Comparison of ENCODE assay signal across 16 mouse cellular contexts in genomic region chr11:85273299-85273698, GRCm38 (mm10). TPM values are rescaled to one million over a fixed set of nuclear protein-coding genes. Genes with fewer than 3 reads are reported as not detected.
DNase-seq lines count a peak whose midpoint lies in the region; ATAC-seq and TF ChIP-seq lines count a peak whose summit lies in the region.
"Had no signal": no experiment of that assay in that cellular context is flagged by ENCODE, and none has a peak within 500 bp of the region (broad histone marks: within the 10 kb centered on the region; RNA-seq: fewer than 3 reads in every experiment).

No protein-coding gene starts in this region.

- H3K27me3 ChIP-seq in liver, adult 2 months (ENCODE audit: control insufficient read depth, insufficient read depth, low read length) = no peaks in the 10 kb centered on the region
- H3K27me3 ChIP-seq in liver, embryonic 11.5 days (replicated peaks; ENCODE audit: control insufficient read depth, insufficient read depth, low read length) = no peaks in the 10 kb centered on the region
- H3K27me3 ChIP-seq: lung, embryonic 15.5 days had no signal

- H3K9me3 ChIP-seq in liver, embryonic 11.5 days (ENCODE audit: control insufficient read depth, low read length) = no peaks in the 10 kb centered on the region
- H3K9me3 ChIP-seq: lung, embryonic 15.5 days had no signal

- ATAC-seq in cerebellum, adult (ENCODE audit: insufficient number of reproducible peaks, low FRiP score, low TSS enrichment) = no peak
- no peak for ATAC-seq in liver, embryonic 11.5 days (replicated peaks; ENCODE audit: low FRiP score)

- TF ChIP-seq POLR2A in liver, adult 2 months (IDR thresholded peaks at IDR 0.05; ENCODE audit: extremely low read depth, insufficient read depth, low read length) = no peak

- no peaks in the 10 kb centered on the region for H3K79me2 ChIP-seq in liver, adult 2 months (ENCODE audit: control insufficient read depth, insufficient read depth, low read length)

- DNase-seq in cerebellum, postnatal 10 days = peak; percentile 10 to 36
- DNase-seq in liver, adult 2 months (ENCODE audit: extremely low read depth, low read depth, low spot score) = no peak
- DNase-seq in liver, embryonic 11.5 days (ENCODE audit: low spot score) = no peak
- peak; percentile 57 for DNase-seq in ES-CJ7 (ENCODE audit: low read depth, low spot score)
- DNase-seq in lung, postnatal 14 days = peak; percentile 15
- no peak for DNase-seq in frontal cortex, postnatal 25 days (ENCODE audit: low spot score in 2 of 2)
- no peak for DNase-seq in urinary bladder, postnatal 25 days (ENCODE audit: low spot score)
- DNase-seq: adrenal gland, adult 8-10 months; cerebellum, adult 9-10 months; gastrocnemius, postnatal 14 days; heart, postnatal 36 days; layer of hippocampus, adult 9-11 months; right cerebral cortex, postnatal 14 days had no signal

- TF ChIP-seq CTCF in liver, adult 2 months (IDR thresholded peaks at IDR 0.05; ENCODE audit: low read depth, low read length) = peak; percentile 36; the same call in 1 of the 2 replicates

- no peaks in the 10 kb centered on the region for H3K36me3 ChIP-seq in liver, adult 2 months (ENCODE audit: control insufficient read depth, insufficient read depth, low read length)
- no peaks in the 10 kb centered on the region for H3K36me3 ChIP-seq in liver, embryonic 11.5 days (ENCODE audit: control insufficient read depth, insufficient read depth, low read length)
- H3K36me3 ChIP-seq: lung, embryonic 15.5 days had no signal

- H3K9ac ChIP-seq in liver, adult 2 months (ENCODE audit: low read depth, low read length) = no peak overlapping the region
- H3K9ac ChIP-seq in liver, embryonic 11.5 days (ENCODE audit: low read depth, low read length) = no peak overlapping the region
- H3K9ac ChIP-seq: lung, embryonic 15.5 days had no signal

- H3K4me3 ChIP-seq in liver, adult 2 months (ENCODE audit: insufficient read depth, low read depth, low read length) = no peak overlapping the region
- H3K4me3 ChIP-seq in liver, embryonic 11.5 days (ENCODE audit: low read depth, low read length) = no peak overlapping the region
- H3K4me3 ChIP-seq: lung, embryonic 15.5 days; myocyte had no signal

- H3K27ac ChIP-seq in liver, adult 2 months (replicated peaks; ENCODE audit: insufficient read depth, low read depth, low read length) = no peak overlapping the region
- no peak overlapping the region for H3K27ac ChIP-seq in liver, embryonic 11.5 days (ENCODE audit: low read depth, low read length)
- H3K27ac ChIP-seq: lung, embryonic 15.5 days had no signal

- WGBS in liver, adult 2 months = 78% methylated on average over 6 of the region's 6 CpGs
- WGBS in liver, embryonic 11.5 days = 63% methylated on average over 6 of the region's 6 CpGs

- H3K4me1 ChIP-seq in liver, adult 2 months (ENCODE audit: control insufficient read depth, insufficient read depth, low read length) = no peaks in the 10 kb centered on the region
- H3K4me1 ChIP-seq in liver, embryonic 11.5 days (replicated peaks; ENCODE audit: control insufficient read depth, insufficient read depth, low read length) = no peaks in the 10 kb centered on the region
- H3K4me1 ChIP-seq: lung, embryonic 15.5 days had no signal

- H3K4me2 ChIP-seq in liver, embryonic 11.5 days = no peak overlapping the region
- H3K4me2 ChIP-seq: lung, embryonic 15.5 days had no signal

RNA-seq across cellular contexts. Expression of gene Ppm1d, which starts 37.7 kb away (rescaled TPM):
- 2.8 and 3.1 TPM in 2 replicates for total RNA-seq in liver, adult 2 months (2014; rRNA removed)
- polyA plus RNA-seq in liver, adult 2 months (2012; rRNA removed) = 1.5 and 1.7 TPM in 2 replicates
- 19.6 and 19.9 TPM in 2 replicates for polyA plus RNA-seq in liver, embryonic 11.5 days (2014; fragmentation: Nextera tagmentation; extraction: Ambion mirVana)

RNA-seq across cellular contexts. Expression of gene Appbp2, which starts 38.4 kb away (rescaled TPM):
- total RNA-seq in liver, adult 2 months (2014; rRNA removed) = 10.5 and 11.6 TPM in 2 replicates
- 5.2 and 5.5 TPM in 2 replicates for polyA plus RNA-seq in liver, adult 2 months (2012; rRNA removed)
- 37.1 and 38.6 TPM in 2 replicates for polyA plus RNA-seq in liver, embryonic 11.5 days (2014; fragmentation: Nextera tagmentation; extraction: Ambion mirVana)

Comparison
In these comparisons a context has a peak if more than half of its experiments do, and no peak if none do; other contexts are left out.
1. DNase-seq: peak in cerebellum, postnatal 10 days (2 of 2), ES-CJ7 (single experiment) and lung, postnatal 14 days (single experiment); none in liver, adult 2 months (single experiment), liver, embryonic 11.5 days (single experiment), frontal cortex, postnatal 25 days (0 of 2) and urinary bladder, postnatal 25 days (single experiment).